Mouse (Mus musculus) cerebellum, adult 2 months (tissue): Measurements from ENCODE around the gene Robo1.

Source experiments
- CTCF ChIP-seq: fragments of 200-500 bp; IDR thresholded peaks from 2 replicates; pipeline ENCODE4 v1.5.1; 2011; ENCODE audit warnings: low read depth, mild to moderate bottlenecking, control low read depth, low read length, moderate library complexity, borderline replicate concordance; ENCODE audit not compliant: insufficient read depth
- POLR2A ChIP-seq: fragments of 200-500 bp; IDR thresholded peaks from 2 replicates; pipeline ENCODE4 v1.6.1; 2011; ENCODE audit warnings: low read length, control low read depth, borderline replicate concordance; ENCODE audit not compliant: insufficient read depth

GRCm38 (mm10) chr16:72788017-72788416 lies 479.9 kb downstream of the Robo1 start:
- TF ChIP-seq POLR2A: no peak
- TF ChIP-seq CTCF: no peak
